Mouse (Mus musculus) frontal cortex, postnatal 14 days (tissue): Measurements from ENCODE around the gene Kcnq2.
A peak's percentile ranks its signal among the peaks of the same experiment; 100 is the strongest.

Experiments
- DNase-seq, 2 experiments: peaks; one replicate each; pipeline ENCODE4 v3.0.0; 2022; ENCODE audit warnings: low spot score in 2 of 2

Gene Kcnq2

DNA sequence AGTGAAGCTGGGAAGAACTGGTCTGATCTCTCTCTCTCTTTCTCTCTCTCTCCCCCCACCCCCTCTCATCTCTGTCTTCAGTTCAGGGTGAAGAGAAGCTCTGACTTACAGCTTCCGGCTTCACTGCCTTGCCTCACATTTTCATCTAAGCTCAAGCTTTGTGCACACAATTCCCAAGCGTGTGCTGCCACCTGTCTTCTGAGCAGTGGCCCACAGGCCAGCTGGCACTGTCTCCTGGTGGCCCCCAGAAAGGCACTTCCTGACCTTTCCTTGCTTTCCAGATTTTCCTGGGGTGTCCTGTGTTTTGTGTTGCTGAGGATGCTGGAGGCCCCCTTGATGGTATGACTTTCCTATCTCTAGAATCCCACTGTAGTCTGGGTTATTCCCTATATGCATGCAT is 31.0 kb downstream of the Kcnq2 start:
- DNase-seq, result no peak

GRCm38 (mm10) chr2:181102161-181102560 is 32.9 kb downstream of the Kcnq2 start:
- DNase-seq, result no peak

DNA sequence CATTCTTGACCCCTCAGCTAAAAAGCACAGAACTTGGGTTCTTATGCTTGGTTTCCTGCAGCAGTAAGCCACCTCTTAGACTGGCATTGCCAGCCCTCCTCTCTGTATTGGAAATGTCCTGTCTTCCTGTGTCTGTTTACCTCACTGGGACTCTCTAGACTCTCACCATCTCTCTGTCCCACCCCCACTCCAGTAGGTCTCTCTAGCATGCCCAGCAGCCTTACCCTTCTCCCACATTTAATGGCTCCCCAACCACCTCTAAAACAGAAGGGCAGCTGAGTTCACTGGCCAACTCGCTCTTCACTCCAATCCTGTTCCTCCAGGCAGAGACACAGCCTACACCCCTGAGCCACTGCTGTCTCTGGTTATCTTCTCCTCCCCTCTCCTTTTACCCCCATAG is 33.5 kb downstream of the Kcnq2 start:
- DNase-seq, result no peak

DNA sequence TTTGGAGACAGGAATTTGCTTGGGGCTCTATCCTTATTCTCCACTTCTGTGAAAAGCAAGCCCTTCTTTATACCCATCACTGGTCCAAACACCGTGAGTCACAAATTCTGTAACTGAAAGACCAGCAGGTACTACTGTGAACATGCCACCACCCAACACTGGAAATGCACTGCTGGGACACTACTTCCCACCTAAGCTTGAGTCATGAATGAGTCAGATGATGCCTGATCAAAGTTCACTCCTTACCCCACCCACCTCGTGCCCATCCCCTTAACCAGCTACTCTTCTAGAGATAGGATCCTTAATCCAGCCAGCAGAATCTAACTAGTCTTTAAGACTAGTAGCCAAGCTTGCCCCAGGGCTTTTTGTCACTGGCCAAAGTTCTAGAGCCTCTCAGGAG is 35.0 kb downstream of the Kcnq2 start:
- DNase-seq, result no peak

- no peak for DNase-seq
Measured at GRCm38 (mm10) chr2:181090123-181090522, 45.0 kb downstream of the Kcnq2 start.

- no peak for DNase-seq
Measured at GRCm38 (mm10) chr2:181084997-181085396, 50.1 kb downstream of the Kcnq2 start.

DNA sequence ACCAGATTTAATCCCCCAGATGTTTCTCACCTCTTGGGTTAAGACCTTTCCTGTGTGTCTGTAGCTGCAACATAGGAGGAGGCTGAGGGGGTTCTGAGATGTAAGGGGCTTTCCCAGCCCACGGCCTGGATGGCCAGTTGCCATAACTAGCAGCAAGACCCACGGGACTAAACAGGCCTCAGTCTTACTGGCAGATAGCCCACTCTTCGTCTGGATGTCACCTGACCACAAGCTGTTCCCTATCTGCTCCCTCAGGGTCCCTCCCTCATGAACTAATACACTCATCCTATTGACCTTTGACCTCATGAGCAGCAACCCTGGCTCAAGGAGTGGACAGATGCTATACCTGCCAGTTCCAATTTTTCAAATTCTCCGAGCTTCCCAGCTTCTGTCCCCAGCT is 51.2 kb downstream of the Kcnq2 start:
- no peak for DNase-seq

DNA sequence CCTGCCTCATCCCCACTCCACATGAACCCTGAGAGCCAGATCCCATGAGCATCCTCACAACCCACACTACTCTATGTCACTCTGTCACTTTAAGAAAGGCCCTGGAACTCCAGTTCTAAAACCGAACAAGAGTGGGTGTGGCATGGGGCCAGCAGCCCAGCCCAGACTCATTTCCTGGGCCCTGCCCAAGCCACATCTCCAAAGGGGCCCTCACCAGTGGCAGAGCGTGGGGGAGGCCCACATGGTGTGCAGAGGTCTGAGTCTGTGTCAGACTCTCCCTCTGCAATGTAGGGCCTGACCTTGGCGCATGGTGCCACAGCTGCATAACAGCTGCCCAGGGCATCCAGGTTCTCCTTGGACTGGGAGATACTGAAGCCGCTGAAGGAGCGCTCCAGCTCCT is 54.2 kb downstream of the Kcnq2 start:
- peak in 1 of 2 experiments; percentile 44 for DNase-seq

GRCm38 (mm10) chr2:181079518-181079917 is 55.6 kb downstream of the Kcnq2 start:
- DNase-seq, result no peak

GRCm38 (mm10) chr2:181078908-181079307 is 56.2 kb downstream of the Kcnq2 start:
- DNase-seq, result no peak

- no peak for DNase-seq
Measured at GRCm38 (mm10) chr2:181075501-181075900, 59.6 kb downstream of the Kcnq2 start.

DNA sequence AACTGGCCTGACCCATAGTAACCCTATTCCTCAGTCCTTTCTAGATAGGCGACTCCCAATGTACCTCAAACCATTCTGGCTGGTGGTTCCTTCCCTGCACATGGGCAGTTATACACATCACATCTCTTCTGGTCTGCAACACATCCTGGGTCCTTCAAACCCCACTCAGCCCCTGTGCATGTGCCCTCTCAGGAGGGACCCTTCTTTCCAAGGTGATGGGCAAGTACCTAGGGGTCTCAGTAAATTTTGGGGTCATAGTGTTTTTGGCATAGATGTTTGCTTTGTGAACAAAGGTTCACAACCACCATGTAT is 62.7 kb downstream of the Kcnq2 start:
- no peak for DNase-seq

- peak; percentile 80 to 91 for DNase-seq
Measured at GRCm38 (mm10) chr2:181071706-181072402, 63.2 kb downstream of the Kcnq2 start.

- DNase-seq, result peak; percentile 56 to 68
Measured at GRCm38 (mm10) chr2:181070136-181070535, 65.0 kb downstream of the Kcnq2 start.

DNA sequence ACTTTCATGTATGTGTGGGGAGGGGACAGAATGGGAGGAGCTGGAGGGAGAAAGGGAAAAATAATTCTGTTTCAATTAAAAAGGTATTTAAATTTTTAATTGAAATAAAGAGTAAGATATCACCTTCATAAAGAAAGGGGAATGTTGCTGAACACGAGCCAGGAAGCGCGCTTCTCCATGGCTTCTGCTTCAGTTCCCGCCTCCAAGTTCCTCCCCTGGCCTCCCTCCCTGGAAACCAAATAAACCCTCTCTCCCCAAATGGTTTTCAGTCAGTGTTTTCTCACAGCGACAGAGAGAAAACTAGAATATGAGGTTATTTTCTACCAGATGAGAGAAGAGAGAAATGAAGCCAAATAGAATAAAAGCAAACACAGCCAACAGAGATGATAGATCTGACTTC is 66.6 kb downstream of the Kcnq2 start:
- no peak for DNase-seq

DNA sequence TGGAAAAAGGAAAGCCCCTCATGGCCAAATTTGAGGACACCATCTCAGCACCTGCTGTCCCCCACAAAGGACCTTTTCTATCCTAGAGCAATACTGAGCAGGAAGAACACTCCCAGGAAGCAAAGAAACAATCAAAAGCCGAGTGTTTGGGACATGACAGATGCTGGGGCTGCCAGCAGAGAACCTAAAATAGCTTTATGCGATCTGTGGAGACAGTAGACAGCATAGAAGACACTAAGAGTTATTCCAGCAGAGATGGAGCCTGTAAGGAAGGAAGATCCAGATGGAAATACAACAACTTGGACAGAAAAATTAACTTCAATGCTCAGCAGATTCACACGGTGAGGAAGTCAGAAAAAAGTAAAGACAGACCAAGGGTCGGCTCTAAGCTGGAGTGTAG is 69.3 kb downstream of the Kcnq2 start:
- no peak for DNase-seq

- DNase-seq, result peak in 1 of 2 experiments; percentile 79
Measured at GRCm38 (mm10) chr2:181060127-181060526, 75.0 kb downstream of the Kcnq2 start.

- no peak for DNase-seq
Measured at GRCm38 (mm10) chr2:181058193-181058592, 76.9 kb downstream of the Kcnq2 start.

GRCm38 (mm10) chr2:181057341-181057740 is 77.8 kb downstream of the Kcnq2 start:
- no peak for DNase-seq

DNA sequence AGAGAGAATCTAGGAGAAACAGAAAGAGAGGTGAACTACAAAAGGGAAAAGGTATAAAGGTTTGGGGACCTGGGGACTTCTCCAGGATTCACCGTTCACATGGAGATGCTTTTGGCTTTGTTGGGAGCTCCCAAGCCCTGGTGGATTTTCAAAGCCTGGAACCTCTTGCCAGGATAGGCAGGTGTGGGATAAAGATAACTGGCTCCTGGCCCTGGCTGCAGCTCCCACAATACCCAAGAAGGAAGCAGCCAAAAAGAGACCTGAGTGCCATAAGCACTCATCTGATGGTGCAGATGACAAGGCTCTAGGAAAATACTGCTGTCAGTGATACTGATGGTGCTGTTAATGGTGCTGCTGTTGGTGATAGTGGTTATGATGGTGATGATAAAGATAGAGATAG is 82.9 kb downstream of the Kcnq2 start:
- DNase-seq, result no peak

DNA sequence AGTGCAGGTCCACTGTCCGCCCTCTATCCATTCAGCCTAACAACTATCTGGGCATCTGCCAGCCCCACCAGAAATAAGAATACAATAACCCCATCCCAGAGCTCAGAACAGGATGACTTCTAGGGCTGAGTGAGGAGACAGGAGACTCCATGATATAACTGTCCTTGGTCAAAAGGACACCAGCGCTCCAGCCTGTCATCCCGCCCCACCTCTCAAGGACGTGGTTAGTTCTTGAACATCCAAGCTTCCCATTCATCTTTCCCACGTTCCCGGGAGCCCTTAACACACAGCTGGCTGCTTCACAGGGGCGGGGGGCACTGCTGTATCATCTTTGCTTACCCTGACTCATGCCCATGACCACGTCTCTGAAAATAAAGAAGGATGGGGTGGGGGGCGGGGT is 86.1 kb downstream of the Kcnq2 start:
- no peak for DNase-seq

DNA sequence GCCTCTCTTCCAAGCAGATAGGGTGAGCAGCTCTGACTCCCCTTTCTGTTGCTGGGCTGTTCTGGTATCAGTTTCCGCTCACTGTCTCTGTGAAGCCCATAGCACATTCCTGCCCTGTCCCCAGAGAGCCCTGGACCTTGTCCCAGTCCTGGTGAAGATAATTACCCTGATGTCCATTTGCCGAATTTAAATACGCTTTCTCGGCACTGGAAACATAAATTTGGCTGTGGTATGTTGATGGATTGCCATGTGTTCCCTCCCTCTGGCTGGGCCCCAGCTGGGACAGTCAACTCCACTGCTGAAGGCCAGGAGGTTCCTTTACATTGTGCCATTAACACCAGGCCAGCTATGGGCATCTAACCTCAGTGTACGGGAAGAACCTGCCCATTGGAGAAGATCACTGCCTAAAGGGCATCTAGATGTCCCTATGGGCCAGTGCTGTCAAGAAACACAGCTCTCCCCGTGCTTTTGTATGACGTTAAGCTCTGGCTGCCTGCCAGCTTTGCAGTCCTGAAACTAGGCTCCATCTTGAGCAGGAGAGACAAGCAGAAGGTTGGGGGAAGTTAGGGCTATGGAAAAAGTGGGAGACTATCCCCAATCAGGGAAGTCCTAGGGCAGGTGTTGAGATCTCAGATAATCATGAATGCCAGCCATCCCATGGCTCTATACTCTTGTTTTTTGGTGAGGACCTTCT is 86.7 kb downstream of the Kcnq2 start:
- DNase-seq, result no peak

GRCm38 (mm10) chr2:181044001-181044400 is 91.1 kb downstream of the Kcnq2 start:
- DNase-seq, result no peak

DNA sequence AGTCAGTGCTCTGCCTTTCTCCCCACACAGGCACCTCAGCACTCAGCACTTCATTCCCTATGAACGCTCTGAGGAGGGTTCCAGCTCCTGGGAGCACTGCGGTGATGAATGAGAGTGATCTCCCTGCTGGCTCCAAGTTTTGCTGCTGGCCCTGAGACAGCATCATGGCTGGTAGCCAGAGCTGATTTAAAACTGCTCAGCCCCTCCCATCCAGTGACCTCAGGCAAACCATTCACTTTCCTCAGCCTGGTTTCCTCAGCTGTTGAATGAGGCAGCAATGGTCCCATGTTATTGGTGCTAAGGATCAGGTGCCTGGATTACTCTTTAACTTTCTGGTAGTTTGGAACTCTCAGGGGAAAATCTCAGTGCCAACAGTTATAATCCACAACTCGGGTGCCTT is 91.7 kb downstream of the Kcnq2 start, which contains the start of gene Chrna4:
Chrna4 (minus strand) TSS at position 110 of the 400 bp plus-strand sequence.
- no peak for DNase-seq
